Mouse (Mus musculus): Measurements from ENCODE around the gene Atf4. TPM values are rescaled to one million over a fixed set of nuclear protein-coding genes. Genes with fewer than 3 reads are reported as not detected.

The Atf4 gene
- polyA plus RNA-seq, 1 experiment from 2014 or later, result 104 TPM

- Histone ChIP-seq H3K9me3 (ENCODE audit: control insufficient read depth, low read length) (no peaks in the 10 kb centered on the region), H3K4me2 (replicated peaks; ENCODE audit: low read depth) (no peak overlapping the region), H3K4me3 (ENCODE audit: low read depth, low read length) (no peak overlapping the region), H3K36me3 (ENCODE audit: control insufficient read depth, insufficient read depth, low read length) (no peaks in the 10 kb centered on the region), H3K27ac (replicated peaks) (no peak overlapping the region), H3K4me1 (replicated peaks; ENCODE audit: control insufficient read depth, insufficient read depth) (no peaks in the 10 kb centered on the region), H3K9ac (ENCODE audit: low read length) (no peak overlapping the region), H3K27me3 (ENCODE audit: control insufficient read depth, insufficient read depth, low read length) (no peaks in the 10 kb centered on the region)
- ATAC-seq (ENCODE audit: low FRiP score, low TSS enrichment) (peak; percentile 83), DNase-seq (ENCODE audit: low spot score) (peak; percentile 90)
- WGBS, result 24% methylated on average over 9 of the region's 9 CpGs
- no peak for TF ChIP-seq EP300 (optimal IDR thresholded peaks at IDR 0.05)
- TF ChIP-seq CTCF (IDR thresholded peaks at IDR 0.05; ENCODE audit: low read depth), result peak; percentile 94
Observed at GRCm38 (mm10) chr15:80225208-80225607, 29.8 kb upstream of the Atf4 start.

GRCm38 (mm10) chr15:80225796-80226195, 29.2 kb upstream of the Atf4 start:
- peak; percentile 73 for DNase-seq (ENCODE audit: low spot score)
- Histone ChIP-seq H3K4me3 (ENCODE audit: low read depth, low read length) (no peak overlapping the region), H3K9ac (ENCODE audit: low read length) (no peak overlapping the region), H3K9me3 (ENCODE audit: control insufficient read depth, low read length) (no peaks in the 10 kb centered on the region), H3K36me3 (ENCODE audit: control insufficient read depth, insufficient read depth, low read length) (no peaks in the 10 kb centered on the region), H3K27ac (replicated peaks) (no peak overlapping the region), H3K4me1 (replicated peaks; ENCODE audit: control insufficient read depth, insufficient read depth) (no peaks in the 10 kb centered on the region), H3K27me3 (ENCODE audit: control insufficient read depth, insufficient read depth, low read length) (no peaks in the 10 kb centered on the region), H3K4me2 (replicated peaks; ENCODE audit: low read depth) (no peak overlapping the region)
- whole genome bisulfite sequencing, result 44% methylated on average over 2 of the region's 2 CpGs
- peak; percentile 38; the same call in 1 of the 2 replicates for ATAC-seq (ENCODE audit: low FRiP score, low TSS enrichment)
- TF ChIP-seq EP300 (optimal IDR thresholded peaks at IDR 0.05) (no peak), CTCF (IDR thresholded peaks at IDR 0.05; ENCODE audit: low read depth) (peak; percentile 80)

GRCm38 (mm10) chr15:80228071-80228800, 26.7 kb upstream of the Atf4 start:
- no peak for ATAC-seq (ENCODE audit: low FRiP score, low TSS enrichment)
- DNase-seq (ENCODE audit: low spot score), result no peak
- H3K4me3 ChIP-seq (ENCODE audit: low read depth, low read length), result no peak overlapping the region
- no peak for TF ChIP-seq CTCF (IDR thresholded peaks at IDR 0.05; ENCODE audit: low read depth)
- TF ChIP-seq EP300 (optimal IDR thresholded peaks at IDR 0.05), result no peak
- no peaks in the 10 kb centered on the region for H3K36me3 ChIP-seq (ENCODE audit: control insufficient read depth, insufficient read depth, low read length)
- WGBS, result 79% methylated on average over 17 of the region's 17 CpGs
- 0 out of 2 replicates have a peak, but pooled peaks cover 2% of the 10 kb centered on the region for H3K4me1 ChIP-seq (replicated peaks; ENCODE audit: control insufficient read depth, insufficient read depth)
- H3K27me3 ChIP-seq (ENCODE audit: control insufficient read depth, insufficient read depth, low read length), result no peaks in the 10 kb centered on the region
- no peak overlapping the region for H3K27ac ChIP-seq (replicated peaks)
- H3K9ac ChIP-seq (ENCODE audit: low read length), result no peak overlapping the region
- no peaks in the 10 kb centered on the region for H3K9me3 ChIP-seq (ENCODE audit: control insufficient read depth, low read length)
- H3K4me2 ChIP-seq (replicated peaks; ENCODE audit: low read depth), result no peak overlapping the region

GRCm38 (mm10) chr15:80232331-80232730, 22.7 kb upstream of the Atf4 start:
- H3K9ac ChIP-seq (ENCODE audit: low read length), result no peak overlapping the region
- H3K4me2 ChIP-seq (replicated peaks; ENCODE audit: low read depth), result no peak overlapping the region
- no peak for ATAC-seq (ENCODE audit: low FRiP score, low TSS enrichment)
- WGBS, result 78% methylated on average over 2 of the region's 2 CpGs
- H3K4me3 ChIP-seq (ENCODE audit: low read depth, low read length), result no peak overlapping the region
- TF ChIP-seq CTCF (IDR thresholded peaks at IDR 0.05; ENCODE audit: low read depth), result no peak
- no peak for TF ChIP-seq EP300 (optimal IDR thresholded peaks at IDR 0.05)
- DNase-seq (ENCODE audit: low spot score), result no peak
- no peaks in the 10 kb centered on the region for H3K27me3 ChIP-seq (ENCODE audit: control insufficient read depth, insufficient read depth, low read length)
- H3K36me3 ChIP-seq (ENCODE audit: control insufficient read depth, insufficient read depth, low read length), result 0 out of 2 replicates have a peak, but pooled peaks cover 4% of the 10 kb centered on the region
- no peak overlapping the region for H3K27ac ChIP-seq (replicated peaks)
- H3K9me3 ChIP-seq (ENCODE audit: control insufficient read depth, low read length), result no peaks in the 10 kb centered on the region
- H3K4me1 ChIP-seq (replicated peaks; ENCODE audit: control insufficient read depth, insufficient read depth), result 0 out of 2 replicates have a peak, but pooled peaks cover 2% of the 10 kb centered on the region

- Histone ChIP-seq H3K4me2 (replicated peaks; ENCODE audit: low read depth) (no peak overlapping the region), H3K4me1 (replicated peaks; ENCODE audit: control insufficient read depth, insufficient read depth) (0 out of 2 replicates have a peak, but pooled peaks cover 2% of the 10 kb centered on the region), H3K9ac (ENCODE audit: low read length) (no peak overlapping the region; the same call in 1 of the 2 replicates), H3K4me3 (ENCODE audit: low read depth, low read length) (no peak overlapping the region), H3K27me3 (ENCODE audit: control insufficient read depth, insufficient read depth, low read length) (no peaks in the 10 kb centered on the region), H3K9me3 (ENCODE audit: control insufficient read depth, low read length) (no peaks in the 10 kb centered on the region), H3K36me3 (ENCODE audit: control insufficient read depth, insufficient read depth, low read length) (0 out of 2 replicates have a peak, but pooled peaks cover 4% of the 10 kb centered on the region), H3K27ac (replicated peaks) (peak overlapping the region; percentile 80)
- DNase-seq (ENCODE audit: low spot score), result no peak
- no peak for ATAC-seq (ENCODE audit: low FRiP score, low TSS enrichment)
- 63% methylated on average over 4 of the region's 4 CpGs for WGBS
- TF ChIP-seq CTCF (IDR thresholded peaks at IDR 0.05; ENCODE audit: low read depth) (no peak), EP300 (optimal IDR thresholded peaks at IDR 0.05) (no peak)
Observed at GRCm38 (mm10) chr15:80233053-80233452, 21.9 kb upstream of the Atf4 start.

Measured in stomach, postnatal 0 days (tissue).